Mouse (Mus musculus) T-cell, adult 2 months (primary cell): ENCODE data around the gene Ctns.
A peak's percentile ranks its signal among the peaks of the same experiment; 100 is the strongest.

Experiments
- DNase-seq: peaks from one replicate; pipeline ENCODE4 v3.0.0; 2022; ENCODE audit warnings: low spot score

The Ctns gene

DNA sequence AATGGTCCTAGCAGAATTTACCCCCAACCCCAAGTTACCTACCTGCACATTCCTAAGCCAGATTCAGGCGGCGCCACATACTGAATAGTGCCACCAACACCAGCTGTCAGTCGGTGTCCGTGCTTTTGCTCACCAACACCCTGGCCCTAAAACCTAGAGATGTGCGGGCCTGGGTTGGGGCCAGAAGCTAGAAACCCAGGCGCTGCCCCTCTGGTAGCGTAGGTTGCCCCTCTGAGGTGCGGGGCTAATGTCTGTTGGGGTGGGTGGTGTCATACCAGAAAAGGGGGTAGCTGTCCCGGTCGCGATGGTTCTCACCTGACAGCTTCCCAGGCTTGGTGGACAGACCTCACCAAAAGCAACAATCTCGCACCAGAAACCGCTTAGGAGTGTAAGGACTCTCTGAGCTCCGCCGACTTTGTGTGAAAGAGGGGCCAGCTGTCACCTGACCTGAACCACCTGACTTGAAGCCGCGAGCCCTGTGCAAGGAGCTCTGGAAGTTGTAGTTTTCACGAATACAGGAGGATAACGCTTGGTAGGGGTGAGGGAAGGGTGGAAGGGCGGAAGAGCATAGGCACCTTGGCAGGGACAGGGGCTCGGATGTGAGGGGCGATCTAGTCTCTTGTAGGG is at the start of gene Ctns:
TSS of gene Ctns (minus strand) at position 440 of the 627 bp plus-strand sequence.
- DNase-seq, result peak; percentile 86

DNA sequence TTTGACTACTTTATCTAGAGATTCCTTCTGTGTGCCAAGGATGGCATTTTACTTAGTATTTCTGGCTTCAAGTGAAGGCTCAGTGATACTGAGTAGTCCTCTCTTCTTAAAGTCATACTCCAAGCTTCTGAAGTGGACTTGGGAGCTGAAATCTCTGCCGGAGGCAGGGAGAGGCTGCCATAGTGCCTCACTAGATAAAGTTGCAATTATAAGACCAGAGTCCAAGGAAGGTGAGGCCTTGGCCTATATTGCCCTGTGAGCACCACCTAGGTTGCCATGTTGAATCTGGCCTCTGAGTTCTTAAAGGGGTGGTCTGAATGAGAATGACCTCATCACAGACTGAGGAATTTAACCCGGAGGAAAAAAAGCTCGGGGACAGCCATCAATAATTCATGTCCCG is 43.9 kb upstream of the Ctns start:
- DNase-seq, result no peak

DNA sequence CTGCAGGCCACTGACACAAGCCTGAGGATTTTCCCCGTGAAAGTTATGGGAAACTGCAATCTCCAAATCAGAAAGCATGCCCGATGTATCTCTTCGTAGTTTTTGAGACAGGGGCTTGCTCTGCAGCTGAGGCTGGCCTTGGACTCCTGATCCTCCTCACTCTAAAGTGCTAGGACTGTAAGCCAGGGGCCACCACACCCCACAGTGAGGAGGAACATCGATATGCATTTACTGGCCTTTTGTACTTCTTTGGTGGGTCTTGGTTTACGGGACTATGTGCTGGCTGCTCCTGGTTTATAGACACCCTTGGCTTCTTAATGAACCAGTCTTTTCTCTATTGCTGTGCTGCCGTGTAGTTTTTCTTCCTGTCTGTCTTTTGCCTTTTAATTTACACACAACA is 43.4 kb upstream of the Ctns start:
- DNase-seq, result no peak

DNA sequence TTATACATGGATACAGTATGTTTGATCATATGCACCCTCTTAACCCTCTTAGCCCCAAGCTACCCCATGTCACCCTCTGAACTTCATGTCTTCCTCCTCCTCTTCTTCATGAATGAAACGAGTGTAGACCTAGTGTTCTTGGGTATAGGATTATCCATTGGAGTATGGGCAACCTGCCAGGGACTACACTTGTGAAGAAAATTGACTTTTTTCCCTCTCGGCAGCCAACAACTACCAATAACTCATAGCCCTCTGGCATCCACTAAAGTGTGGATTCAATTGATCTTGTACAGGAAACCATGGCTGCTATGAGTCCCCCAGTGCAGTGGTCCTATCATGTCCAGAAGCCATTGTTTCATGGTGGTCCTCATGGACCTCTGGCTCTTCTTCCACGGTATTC is 37.9 kb upstream of the Ctns start:
- DNase-seq, result no peak

DNA sequence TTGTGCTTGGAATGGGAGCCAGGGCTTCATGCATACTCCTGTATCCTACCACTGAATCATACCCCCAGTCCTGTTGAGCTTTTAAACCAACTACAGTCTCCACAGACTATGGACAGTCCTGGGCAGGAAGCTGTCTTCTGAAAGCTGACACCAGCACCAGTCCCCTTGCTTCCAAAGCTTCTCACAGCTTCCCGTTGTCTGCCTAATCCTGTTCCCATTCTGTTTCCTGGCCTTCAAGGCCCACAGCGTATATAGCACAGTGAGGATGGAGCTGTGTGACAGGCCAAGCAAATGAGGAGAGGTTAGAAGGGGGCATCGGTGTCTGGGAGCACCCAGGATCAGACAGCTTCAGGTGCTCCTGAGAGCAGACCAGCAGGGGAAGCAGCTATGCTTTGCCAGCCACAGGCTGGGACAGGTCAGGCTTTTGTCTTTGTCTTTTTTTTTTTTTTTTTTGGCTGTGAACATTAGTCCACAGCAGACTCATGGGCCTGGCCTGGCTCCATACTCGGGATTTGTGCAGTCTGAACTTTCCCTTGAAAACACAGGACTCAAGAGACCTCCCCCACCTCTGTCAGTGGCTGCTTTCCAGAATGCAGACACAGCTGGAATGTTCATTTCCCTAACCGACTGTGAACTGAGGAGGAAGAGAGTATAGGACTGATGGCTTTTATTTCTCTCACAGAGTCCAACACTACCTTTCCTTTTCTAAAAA is 37.3 kb upstream of the Ctns start:
- DNase-seq, result no peak

DNA sequence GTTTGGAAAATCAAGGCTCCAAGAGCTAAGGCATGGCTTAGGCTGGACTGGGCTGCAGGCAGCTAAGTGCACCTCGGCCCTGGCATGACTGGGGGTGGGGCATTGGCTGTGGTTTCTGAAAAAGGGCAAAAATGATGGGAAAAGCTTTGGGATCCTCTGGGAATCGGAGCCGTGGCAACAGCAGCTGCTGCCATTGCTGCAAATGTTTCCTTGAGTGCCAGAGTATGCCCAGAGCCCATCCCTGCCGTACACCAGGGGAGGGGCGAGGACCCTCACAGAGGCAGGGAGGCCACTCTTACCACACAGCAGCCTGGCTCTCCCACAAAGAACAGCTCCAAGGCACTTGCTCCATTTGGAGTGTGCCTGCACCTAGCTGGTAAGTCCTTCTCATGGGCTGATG is 35.1 kb upstream of the Ctns start, which contains the start of gene Trpv1:
TSS of gene Trpv1 (plus strand) at position 301 of the 400 bp plus-strand sequence.
- DNase-seq, result no peak

DNA sequence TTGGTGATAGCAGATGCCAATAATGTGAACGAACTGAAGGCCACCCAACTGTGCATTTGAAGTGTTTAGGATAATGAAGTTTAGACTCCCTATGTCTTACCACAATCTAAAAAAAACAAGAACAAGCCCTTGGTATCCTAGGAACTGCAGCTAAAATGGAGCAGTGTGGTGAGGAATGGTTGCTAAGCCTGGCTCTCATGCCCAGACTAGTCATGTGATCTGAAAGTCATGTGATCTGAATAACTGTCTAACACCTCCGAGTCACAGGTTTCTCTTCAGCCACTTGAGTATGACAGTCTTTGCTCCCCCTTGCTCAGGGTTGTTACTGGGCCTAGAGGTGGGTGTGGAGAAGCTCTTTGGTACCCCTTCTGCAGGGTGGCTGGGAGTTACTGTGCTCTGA is 33.7 kb upstream of the Ctns start:
- no peak for DNase-seq

DNA sequence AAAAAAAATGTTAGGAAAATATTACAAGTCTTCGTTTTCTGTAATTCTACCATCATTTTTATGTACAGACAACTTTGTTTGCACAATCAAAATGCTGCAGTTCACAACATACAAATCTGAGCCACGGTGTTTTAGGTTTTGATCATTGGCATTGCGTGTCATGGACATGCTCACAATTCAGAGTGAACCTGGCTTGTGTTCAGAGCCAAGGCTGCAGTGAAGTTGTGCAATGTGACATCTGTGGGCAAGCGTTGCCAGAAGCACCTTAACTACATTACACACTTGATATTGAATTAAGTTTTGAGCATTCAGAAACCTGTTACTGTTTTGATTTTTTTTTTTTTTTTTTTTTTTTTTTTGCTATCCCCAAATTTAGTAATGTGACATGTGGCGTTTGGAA is 31.2 kb upstream of the Ctns start:
- no peak for DNase-seq

DNA sequence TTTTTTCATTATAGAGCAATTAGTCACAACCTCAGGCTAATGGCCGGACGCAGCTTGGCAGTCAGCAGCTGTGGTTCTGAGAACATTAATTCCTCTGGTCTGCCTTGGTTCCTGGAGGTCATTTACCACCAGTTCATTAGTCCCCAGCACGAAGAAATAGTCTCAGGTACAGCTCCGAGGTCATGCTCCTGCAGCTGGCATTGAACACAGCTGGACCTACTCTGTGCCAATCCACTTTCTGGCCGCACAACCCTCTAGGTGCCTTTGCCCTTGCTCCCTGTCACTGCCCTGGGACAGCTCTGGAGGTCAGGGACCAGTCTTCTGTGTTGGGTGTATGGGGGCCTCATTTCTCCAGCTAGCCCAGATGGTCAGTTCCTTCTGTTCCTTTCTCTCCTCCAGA is 30.0 kb upstream of the Ctns start:
- no peak for DNase-seq

DNA sequence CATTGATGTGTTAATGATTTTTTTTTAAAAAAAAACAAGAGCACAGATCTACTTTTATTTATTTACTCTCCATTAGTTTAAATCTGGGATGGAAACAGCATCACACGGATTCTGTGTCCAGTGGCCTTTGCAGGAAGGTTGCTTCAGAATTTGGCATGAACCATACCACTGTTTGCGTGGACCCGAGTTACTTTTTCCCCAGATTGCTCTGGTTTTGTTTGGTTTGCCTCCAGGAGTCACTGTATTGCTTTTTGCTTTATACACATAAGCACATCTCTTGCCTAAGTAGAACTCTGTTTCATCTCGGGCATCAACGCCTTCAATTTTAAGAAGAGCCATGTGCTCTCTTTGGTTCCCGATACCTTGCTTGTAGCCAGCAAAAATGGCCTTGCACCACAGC is 27.0 kb upstream of the Ctns start:
- DNase-seq, result no peak

DNA sequence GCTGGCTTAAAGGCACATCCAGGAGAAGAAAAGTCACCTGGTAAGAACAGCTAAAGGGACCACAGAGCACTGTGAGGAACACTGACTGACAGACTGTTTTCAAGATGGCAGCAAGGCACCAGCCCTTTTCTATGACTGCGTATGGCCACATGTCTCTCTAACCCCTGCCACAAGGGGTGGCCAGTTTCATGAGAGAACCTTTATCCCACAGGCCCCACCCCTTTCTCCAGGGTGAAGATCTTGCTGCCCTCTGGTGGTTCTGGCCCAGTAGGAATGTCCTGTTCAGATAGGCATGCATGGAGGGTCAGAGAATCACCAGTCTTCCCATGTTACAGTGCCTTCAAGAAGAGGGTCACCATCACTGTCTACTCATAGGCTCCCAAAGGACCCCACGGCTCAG is 25.1 kb upstream of the Ctns start:
- DNase-seq, result peak; percentile 18

DNA sequence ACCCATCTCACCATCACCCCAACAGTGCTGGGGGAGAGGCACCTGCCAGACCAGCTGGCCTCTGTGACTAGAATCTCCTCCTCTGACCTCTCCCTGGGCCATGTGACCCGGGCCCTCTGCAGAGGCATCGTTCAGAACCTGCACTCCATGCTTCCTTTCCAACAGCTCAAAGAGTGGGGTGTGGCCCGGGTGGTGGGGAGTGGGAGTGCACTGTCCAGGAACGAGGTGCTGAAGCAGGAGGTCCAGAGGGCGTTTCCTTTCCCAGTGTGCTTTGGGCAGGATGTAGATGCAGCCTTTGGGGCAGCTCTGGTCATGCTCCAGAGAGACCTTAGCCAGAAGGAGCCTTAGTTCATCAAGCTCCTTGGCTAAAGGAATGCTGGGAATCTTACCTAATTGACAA is 24.0 kb upstream of the Ctns start:
- DNase-seq, result no peak

DNA sequence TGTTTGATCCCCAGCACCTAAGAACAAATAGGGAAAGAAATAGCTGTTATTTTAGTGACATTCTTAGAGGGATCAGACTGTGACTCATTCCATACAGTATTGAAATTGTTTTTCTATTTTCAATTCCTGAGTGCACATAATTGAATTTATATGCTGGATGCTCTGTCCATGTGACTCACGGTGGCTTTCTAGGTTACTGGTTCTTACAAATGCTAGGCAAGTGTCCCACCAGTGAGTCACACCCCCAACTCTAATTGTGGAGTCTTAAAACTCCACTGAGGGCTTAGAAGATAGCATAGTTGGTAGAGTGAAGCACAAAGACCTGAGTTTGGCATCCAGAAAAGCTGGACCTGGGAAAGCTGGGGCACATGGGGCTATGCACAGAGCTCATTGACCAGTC is 21.8 kb upstream of the Ctns start:
- no peak for DNase-seq

DNA sequence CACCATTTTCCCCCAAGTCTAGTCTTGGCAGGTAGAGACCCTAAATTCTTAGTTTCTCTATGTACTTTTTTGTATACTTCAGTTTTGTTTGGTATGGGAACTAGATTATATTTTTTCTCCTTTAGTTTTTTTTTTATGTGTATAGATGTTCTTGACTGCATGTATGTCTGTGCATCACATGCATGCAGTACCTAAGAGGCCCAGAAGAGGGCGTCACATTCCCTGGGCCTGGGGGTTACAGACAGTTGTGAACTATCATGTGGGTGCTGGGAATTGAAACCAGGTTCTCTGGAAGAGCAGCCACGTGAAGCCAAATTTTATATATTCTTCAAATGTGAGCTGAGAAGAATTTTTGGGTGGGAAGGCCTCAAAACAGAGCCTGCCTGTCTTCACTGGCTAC is 20.8 kb upstream of the Ctns start:
- DNase-seq, result no peak

DNA sequence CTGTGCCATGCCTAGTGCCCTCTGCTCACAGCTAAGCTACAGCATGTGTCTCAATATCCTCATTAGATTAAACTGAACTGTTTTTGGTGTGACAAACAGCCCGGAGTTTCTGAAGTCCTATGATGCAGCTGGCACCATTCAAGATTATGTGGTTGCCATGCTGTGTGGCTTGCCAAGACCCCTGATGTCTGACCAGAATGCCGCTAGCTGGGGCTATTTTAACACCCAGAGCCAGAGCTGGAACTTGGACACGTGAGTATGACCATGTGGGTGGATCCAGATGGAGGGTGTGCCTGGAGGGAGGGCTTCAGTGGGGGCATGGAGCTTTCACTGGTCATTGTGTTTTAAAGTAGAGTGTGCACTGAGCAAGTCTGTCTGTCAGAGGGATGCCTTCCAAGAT is 15.1 kb upstream of the Ctns start:
- no peak for DNase-seq

DNA sequence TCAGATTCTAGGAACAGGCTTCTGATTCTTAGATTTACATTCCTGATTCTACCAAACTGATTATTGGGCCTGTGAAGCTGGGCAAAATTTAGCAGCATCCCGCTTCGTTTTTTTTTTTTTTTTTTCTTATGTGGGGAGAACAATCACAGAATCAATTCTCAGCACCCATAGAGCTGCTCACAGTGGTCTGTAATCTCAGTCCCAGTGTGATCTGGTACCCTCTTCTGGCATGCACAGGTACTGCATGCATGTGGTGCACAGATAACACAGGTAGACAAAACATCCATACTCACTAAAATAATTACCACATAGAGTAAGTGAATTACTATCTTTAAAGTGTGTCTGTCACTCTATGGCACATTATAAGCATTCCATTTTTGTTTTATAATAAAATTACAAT is 8.8 kb upstream of the Ctns start:
- peak; percentile 21 for DNase-seq

DNA sequence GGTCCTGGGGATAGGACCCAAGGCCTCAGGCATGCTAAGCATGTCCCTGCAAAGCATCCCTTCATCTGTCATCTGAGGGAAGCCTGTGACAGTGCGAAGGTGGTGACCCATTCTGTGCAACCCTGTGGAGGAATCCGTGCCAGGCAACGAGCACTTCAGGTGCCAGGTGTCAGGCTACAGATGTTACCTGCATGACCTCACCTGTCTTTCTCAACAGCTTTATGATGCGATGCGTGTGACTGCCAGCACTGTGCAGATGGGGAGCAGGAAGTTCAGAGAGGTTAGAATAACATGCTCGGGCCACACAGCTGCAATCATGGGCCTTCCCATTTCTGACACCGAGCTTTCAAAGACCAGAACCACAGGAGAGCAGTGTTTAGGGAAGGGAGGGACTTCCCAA is 6.4 kb upstream of the Ctns start:
- DNase-seq, result no peak

DNA sequence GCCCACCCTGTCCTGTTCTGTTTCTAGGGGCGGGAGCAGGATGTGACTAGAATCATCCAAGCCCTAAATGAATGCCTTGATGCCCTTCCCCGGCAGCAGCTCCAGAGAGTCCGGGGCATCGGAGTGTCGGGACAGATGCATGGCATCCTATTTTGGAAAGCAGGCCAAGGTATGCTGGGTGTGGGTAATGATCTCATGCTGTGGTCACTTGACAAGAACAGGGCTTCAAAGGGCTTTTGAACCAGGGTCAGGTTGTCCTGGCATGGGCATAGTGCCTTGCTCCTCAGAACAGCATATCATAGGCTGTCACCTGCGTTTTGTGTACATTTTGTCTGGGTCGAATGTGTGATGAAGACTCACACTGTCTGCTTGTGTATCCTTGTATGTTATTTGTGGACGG is 5.1 kb upstream of the Ctns start:
- no peak for DNase-seq

DNA sequence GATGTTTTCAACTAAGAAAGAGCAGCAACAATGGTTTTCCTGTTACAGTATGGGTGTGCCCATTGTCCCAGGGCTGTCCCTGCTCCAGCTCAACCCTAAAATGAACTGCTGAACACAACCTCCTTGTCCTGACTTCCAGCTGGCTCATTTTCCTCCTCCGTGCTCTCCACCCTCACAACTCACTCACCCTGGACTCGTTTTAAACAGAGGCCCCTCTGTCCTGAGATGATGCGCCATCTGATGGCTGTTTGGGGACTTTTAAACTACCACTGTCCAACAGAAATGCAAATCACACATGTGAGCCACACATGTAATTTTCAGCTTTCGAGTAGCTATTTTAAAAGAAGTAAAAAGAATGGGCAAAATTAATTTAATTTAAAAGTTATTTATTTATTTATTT is 2.8 kb upstream of the Ctns start:
- DNase-seq, result no peak

DNA sequence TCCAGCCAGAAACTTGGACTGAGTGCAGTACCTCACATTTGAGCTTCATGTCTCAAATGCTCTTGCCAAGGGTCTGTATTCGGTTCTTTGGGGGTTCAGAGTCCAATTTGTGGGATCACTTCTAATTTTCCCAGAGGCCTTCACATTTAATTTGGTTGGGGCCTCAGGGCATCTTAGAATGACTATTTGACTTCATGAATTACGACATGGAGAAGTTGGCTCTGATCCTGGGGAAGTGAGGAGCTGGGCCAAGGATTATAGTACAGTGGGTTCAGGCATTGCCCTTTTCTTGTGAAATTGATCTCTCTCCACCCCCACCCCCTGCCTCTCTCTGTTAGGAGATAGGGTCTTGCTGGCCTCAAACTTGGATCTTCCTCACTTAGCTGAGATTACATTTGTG is 2.2 kb upstream of the Ctns start:
- DNase-seq, result no peak

DNA sequence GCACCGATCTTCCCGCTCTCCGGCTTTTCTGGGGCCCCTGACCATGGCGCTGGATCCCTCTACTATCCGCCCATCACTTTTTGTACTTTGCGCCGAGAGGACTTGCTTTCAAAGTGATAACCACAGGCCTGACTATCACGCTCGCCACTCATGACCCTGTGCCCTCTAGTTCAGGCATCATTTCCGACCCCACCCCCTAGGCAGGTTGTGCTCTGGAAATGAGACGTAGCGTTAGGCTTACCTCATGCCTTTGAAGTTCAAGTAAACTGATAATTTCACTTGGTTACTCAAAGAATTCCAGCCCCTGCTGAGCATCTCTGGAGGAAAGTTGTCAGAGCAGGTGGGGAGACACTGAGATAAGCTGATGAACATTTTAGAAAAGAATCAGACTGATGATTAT is 1.0 kb upstream of the Ctns start:
- DNase-seq, result peak; percentile 68

DNA sequence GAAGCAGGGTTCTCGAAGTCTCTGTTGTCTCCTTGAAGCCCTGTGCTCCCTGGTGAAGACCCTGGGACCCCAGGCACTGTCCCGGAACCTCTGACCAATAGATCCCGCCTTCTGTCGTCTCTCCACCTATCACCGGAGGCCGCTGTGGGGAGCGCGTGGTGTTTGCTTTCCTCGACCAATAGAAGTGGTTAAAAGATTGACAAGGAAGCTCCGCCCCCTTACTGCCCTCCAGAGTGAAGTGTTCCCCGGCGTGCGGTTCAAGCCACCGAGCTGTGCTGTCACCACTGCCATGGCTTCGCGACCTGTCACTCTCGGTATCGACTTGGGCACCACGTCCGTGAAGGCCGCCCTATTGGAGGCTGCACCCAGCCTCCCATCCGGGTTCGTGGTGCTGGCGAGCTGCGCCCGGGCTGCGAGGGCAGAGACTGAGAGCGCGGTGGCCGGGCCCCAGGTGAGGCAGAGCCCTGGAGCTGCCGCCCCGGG is 429 bp upstream of the Ctns start, which contains the start of gene Shpk:
TSS of gene Shpk (plus strand) at position 231 of the 483 bp plus-strand sequence.
- peak; percentile 93 for DNase-seq

DNA sequence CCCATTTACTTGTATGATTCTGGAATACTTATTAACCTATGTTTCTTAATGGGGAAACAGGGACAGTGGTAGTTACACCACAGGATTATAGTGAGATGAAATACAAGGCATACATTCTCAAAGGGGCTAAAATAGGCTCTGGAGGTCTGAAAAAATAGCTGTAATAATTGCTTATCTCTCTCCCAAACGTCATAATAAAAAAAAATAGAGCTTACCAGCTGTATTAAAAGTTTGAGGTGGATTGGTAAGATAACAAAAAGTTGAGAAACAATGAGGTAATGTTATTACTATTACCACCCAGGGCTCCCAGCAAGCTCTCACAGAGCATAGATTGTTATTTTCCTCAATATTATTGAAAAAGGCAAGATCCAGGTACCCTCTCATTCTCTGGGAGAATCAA is 652 bp downstream of the Ctns start:
- no peak for DNase-seq

DNA sequence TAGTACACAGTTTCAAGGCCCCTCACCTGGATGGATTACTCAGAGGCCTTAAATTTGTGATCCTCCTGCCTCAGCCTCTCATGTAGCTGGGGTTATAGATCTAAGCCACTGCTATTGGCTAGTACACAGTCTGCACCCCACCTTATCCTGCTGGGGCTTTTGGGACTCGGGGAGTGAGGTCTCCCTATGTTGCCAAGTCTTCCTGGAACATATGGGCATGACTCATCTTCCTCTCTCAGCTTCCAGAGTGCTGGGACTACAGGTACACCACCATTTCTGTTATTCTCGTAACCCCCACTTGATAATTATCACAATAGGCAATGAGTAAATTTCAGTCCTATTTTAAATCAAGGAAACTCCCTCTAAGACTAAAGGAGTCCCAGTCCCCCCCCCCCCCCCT is 4.4 kb downstream of the Ctns start:
- no peak for DNase-seq
